In the genomic region with DNA sequence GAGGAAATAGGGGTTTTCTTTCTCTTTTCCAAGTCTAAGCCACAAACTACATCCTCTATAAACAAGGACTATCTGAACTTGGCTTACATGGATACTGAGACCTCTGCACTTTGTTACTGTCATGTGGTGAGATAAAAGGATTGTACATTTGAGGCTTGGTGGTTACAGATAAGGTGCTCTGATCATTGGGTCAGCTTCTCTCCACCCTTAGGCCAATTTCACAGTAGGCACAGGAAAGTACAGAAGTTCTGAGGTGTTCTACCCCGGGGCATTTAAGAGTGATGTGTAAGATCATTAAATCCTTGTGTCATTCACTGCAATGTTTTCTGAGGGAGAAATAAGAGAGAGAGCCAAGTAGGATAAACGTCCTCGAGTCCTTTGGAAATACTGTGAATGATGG, we compare ENCODE assay signal across 9 mouse cellular contexts. TPM values are rescaled to one million over a fixed set of nuclear protein-coding genes. Genes with fewer than 3 reads are reported as not detected.
A peak's percentile ranks its signal among the peaks of the same experiment; 100 is the strongest.
DNase-seq lines count a peak whose midpoint lies in the region; ATAC-seq and TF ChIP-seq lines count a peak whose summit lies in the region.
"Had no signal": no experiment of that assay in that cellular context is flagged by ENCODE, and none has a peak within 500 bp of the region (broad histone marks: within the 10 kb centered on the region; RNA-seq: fewer than 3 reads in every experiment).

No protein-coding gene starts in this region.

- TF ChIP-seq RAD21 in MEL (IDR thresholded peaks at IDR 0.05; ENCODE audit: low read depth, low read length): no peak

- no peaks in the 10 kb centered on the region for H3K27me3 ChIP-seq in heart, embryonic 14.5 days (ENCODE audit: control insufficient read depth, insufficient read depth, low read length)
- no peaks in the 10 kb centered on the region for H3K27me3 ChIP-seq in MEL (ENCODE audit: control insufficient read depth in 1 of 2, insufficient read depth in 2 of 2, low read length in 2 of 2)
- H3K27me3 ChIP-seq in forebrain, postnatal 0 days (ENCODE audit: insufficient read depth, low read length): no peaks in the 10 kb centered on the region
- no peaks in the 10 kb centered on the region for H3K27me3 ChIP-seq in midbrain, embryonic 11.5 days (ENCODE audit: control insufficient read depth, insufficient read depth, low read length)

- peak overlapping the region; percentile 71 for H3K9ac ChIP-seq in heart, embryonic 14.5 days (ENCODE audit: low read length)
- H3K9ac ChIP-seq in MEL (ENCODE audit: control insufficient read depth, low read depth, low read length, poor library complexity, severe bottlenecking): peak overlapping the region; percentile 82
- no peak overlapping the region for H3K9ac ChIP-seq in forebrain, postnatal 0 days
- no peak overlapping the region for H3K9ac ChIP-seq in midbrain, embryonic 11.5 days (ENCODE audit: low read length)

- DNase-seq in heart, adult 9 months (ENCODE audit: low spot score in 2 of 2): no peak
- DNase-seq in MEL (ENCODE audit: low read depth, low spot score): peak; percentile 64
- DNase-seq in forebrain, postnatal 0 days: no peak
- peak; percentile 8 for DNase-seq in midbrain, embryonic 11.5 days (ENCODE audit: low spot score, missing footprints)
- DNase-seq in yolk sac, embryonic 10.5 days (ENCODE audit: low spot score): no peak
- no peak for DNase-seq in urinary bladder, postnatal 10 days (ENCODE audit: low spot score)
- DNase-seq in Muller cell, postnatal 12 days (ENCODE audit: inconsistent ontology term): no peak
- DNase-seq: cerebellum, postnatal 10 days had no signal

- no peak for ATAC-seq in heart, embryonic 14.5 days (ENCODE audit: insufficient number of reproducible peaks, insufficient read depth, low FRiP score, low read depth)
- ATAC-seq in forebrain, postnatal 0 days: no peak
- ATAC-seq in midbrain, embryonic 11.5 days (ENCODE audit: low FRiP score): no peak

- no peak for TF ChIP-seq CTCF in MEL (IDR thresholded peaks at IDR 0.05 in 2 of 3, conservative IDR thresholded peaks at IDR 0.05 in 1 of 3; ENCODE audit: control insufficient read depth in 1 of 3, insufficient read depth in 1 of 3, low read depth in 2 of 3, low read length in 3 of 3, poor library complexity in 1 of 3, severe bottlenecking in 1 of 3)
- TF ChIP-seq CTCF in forebrain, postnatal 0 days (IDR thresholded peaks at IDR 0.05; ENCODE audit: low read depth): no peak

- H3K27ac ChIP-seq in heart, embryonic 14.5 days (replicated peaks in 1 of 2; ENCODE audit: control insufficient read depth in 1 of 2, insufficient read depth in 1 of 2, low read depth in 2 of 2, low read length in 2 of 2): peak overlapping the region; percentile 96 to 99
- peak overlapping the region; percentile 98 for H3K27ac ChIP-seq in MEL (ENCODE audit: control insufficient read depth, low read depth, low read length)
- H3K27ac ChIP-seq in forebrain, postnatal 0 days (ENCODE audit: low read depth, low read length): no peak overlapping the region
- H3K27ac ChIP-seq in midbrain, embryonic 11.5 days (ENCODE audit: low read depth, low read length): no peak overlapping the region

- peak overlapping the region in 1 of 2 experiments; percentile 86; a peak in 2 of 4 replicates for H3K4me3 ChIP-seq in heart, embryonic 14.5 days (ENCODE audit: control insufficient read depth in 1 of 2, insufficient read depth in 1 of 2, low read depth in 1 of 2, low read length in 2 of 2)
- peak overlapping the region; percentile 58 to 73 for H3K4me3 ChIP-seq in MEL (ENCODE audit: control insufficient read depth in 1 of 2, insufficient read depth in 1 of 2, low read depth in 2 of 2, low read length in 2 of 2)
- H3K4me3 ChIP-seq in forebrain, postnatal 0 days (ENCODE audit: low read depth, low read length): no peak overlapping the region
- H3K4me3 ChIP-seq in midbrain, embryonic 11.5 days (ENCODE audit: low read depth, low read length): no peak overlapping the region

- H3K9me3 ChIP-seq in heart, embryonic 14.5 days (ENCODE audit: control insufficient read depth, low read length): no peaks in the 10 kb centered on the region
- no peaks in the 10 kb centered on the region for H3K9me3 ChIP-seq in MEL (replicated peaks; ENCODE audit: insufficient read depth, low read length)
- no peaks in the 10 kb centered on the region for H3K9me3 ChIP-seq in forebrain, postnatal 0 days (ENCODE audit: low read length)
- H3K9me3 ChIP-seq in midbrain, embryonic 11.5 days (ENCODE audit: control insufficient read depth, low read length): no peaks in the 10 kb centered on the region

- peaks cover 8 to 33% of the 10 kb centered on the region in 2 experiments for H3K4me1 ChIP-seq in heart, embryonic 14.5 days (ENCODE audit: control insufficient read depth in 2 of 2, insufficient read depth in 2 of 2, low read length in 2 of 2)
- peaks cover 18 to 46% of the 10 kb centered on the region in 2 experiments for H3K4me1 ChIP-seq in MEL (ENCODE audit: control insufficient read depth in 1 of 2, insufficient read depth in 2 of 2, low read length in 2 of 2)
- H3K4me1 ChIP-seq in forebrain, postnatal 0 days (ENCODE audit: insufficient read depth): peaks cover 13% of the 10 kb centered on the region
- peaks cover 14% of the 10 kb centered on the region for H3K4me1 ChIP-seq in midbrain, embryonic 11.5 days (ENCODE audit: control insufficient read depth, insufficient read depth, low read length)

- no peak for TF ChIP-seq POLR2A in MEL (IDR thresholded peaks at IDR 0.05; ENCODE audit: control insufficient read depth in 1 of 2, insufficient read depth in 1 of 2, low read depth in 1 of 2, low read length in 2 of 2, poor library complexity in 1 of 2)

- TF ChIP-seq EP300 in MEL (IDR thresholded peaks at IDR 0.05; ENCODE audit: low read depth in 1 of 2, low read length in 2 of 2): peak; percentile 77 to 83

- H3K79me2 ChIP-seq in MEL (ENCODE audit: control insufficient read depth, insufficient read depth, low read length, poor library complexity): peaks cover 38% of the 10 kb centered on the region

- peak overlapping the region; percentile 78 for H3K4me2 ChIP-seq in heart, embryonic 14.5 days (ENCODE audit: low read length)
- peak overlapping the region; percentile 62; the same call in 1 of the 2 replicates for H3K4me2 ChIP-seq in forebrain, postnatal 0 days (ENCODE audit: low read depth)
- peak overlapping the region; percentile 91; the same call in 1 of the 2 replicates for H3K4me2 ChIP-seq in midbrain, embryonic 11.5 days

- WGBS in heart, embryonic 14.5 days: 72% methylated on average over 3 of the region's 3 CpGs
- 85% methylated on average over 3 of the region's 3 CpGs for WGBS in forebrain, postnatal 0 days
- WGBS in midbrain, embryonic 11.5 days: 90% methylated on average over 3 of the region's 3 CpGs

- H3K36me3 ChIP-seq in heart, embryonic 14.5 days (ENCODE audit: control insufficient read depth, insufficient read depth, low read length): peaks cover 10% of the 10 kb centered on the region; the same call in 1 of the 2 replicates
- peaks cover 4 to 57% of the 10 kb centered on the region in 2 experiments; a peak in 3 of 4 replicates for H3K36me3 ChIP-seq in MEL (ENCODE audit: control insufficient read depth in 1 of 2, insufficient read depth in 2 of 2, low read length in 2 of 2)
- H3K36me3 ChIP-seq in forebrain, postnatal 0 days (ENCODE audit: insufficient read depth): no peaks in the 10 kb centered on the region
- no peaks in the 10 kb centered on the region for H3K36me3 ChIP-seq in midbrain, embryonic 11.5 days (ENCODE audit: control insufficient read depth, insufficient read depth, low read length)

RNA-seq across cellular contexts. Expression of a gene that starts 0.9 kb away (rescaled TPM):
- 493 and 524 TPM in 2 replicates for polyA plus RNA-seq in heart, embryonic 14.5 days (2014; fragmentation: Nextera tagmentation; extraction: Ambion mirVana)
- total RNA-seq in MEL (2012; rRNA removed): 161 and 187 TPM in 2 replicates
- 100 to 1,000 TPM; 133 to 256 TPM for polyA plus RNA-seq in MEL (2012; ENCODE audit: insufficient read depth in 1 of 2, insufficient read length in 2 of 2, low read depth in 1 of 2, low replicate concordance in 2 of 2, missing spikeins in 1 of 2)
- total RNA-seq in forebrain, postnatal 0 days (2014; rRNA removed): 205 and 250 TPM in 2 replicates
- polyA plus RNA-seq in forebrain, postnatal 0 days (2015; fragmentation: Nextera tagmentation; extraction: Ambion mirVana): 203 and 255 TPM in 2 replicates
- polyA plus RNA-seq in midbrain, embryonic 11.5 days (2014; fragmentation: Nextera tagmentation; extraction: Ambion mirVana): 236 and 248 TPM in 2 replicates

RNA-seq across cellular contexts. Expression of a gene that starts 14.3 kb away (rescaled TPM):
- 213 and 243 TPM in 2 replicates for polyA plus RNA-seq in heart, embryonic 14.5 days (2014; fragmentation: Nextera tagmentation; extraction: Ambion mirVana)
- 92.4 and 98.1 TPM in 2 replicates for total RNA-seq in MEL (2012; rRNA removed)
- 100 to 1,000 TPM in 1 of 2 experiments, not detected in 1; 107 TPM for polyA plus RNA-seq in MEL (2012; ENCODE audit: insufficient read depth in 1 of 2, insufficient read length in 2 of 2, low read depth in 1 of 2, low replicate concordance in 2 of 2, missing spikeins in 1 of 2)
- total RNA-seq in forebrain, postnatal 0 days (2014; rRNA removed): 50.1 and 57.5 TPM in 2 replicates
- polyA plus RNA-seq in forebrain, postnatal 0 days (2015; fragmentation: Nextera tagmentation; extraction: Ambion mirVana): 179 and 205 TPM in 2 replicates
- 222 and 239 TPM in 2 replicates for polyA plus RNA-seq in midbrain, embryonic 11.5 days (2014; fragmentation: Nextera tagmentation; extraction: Ambion mirVana)

RNA-seq across cellular contexts. Expression of a gene that starts 32.2 kb away (rescaled TPM):
- polyA plus RNA-seq in heart, embryonic 14.5 days (2014; fragmentation: Nextera tagmentation; extraction: Ambion mirVana): 23.5 TPM in 2 replicates
- total RNA-seq in MEL (2012; rRNA removed): 6.8 and 7.7 TPM in 2 replicates
- polyA plus RNA-seq in MEL (2012; ENCODE audit: insufficient read depth in 1 of 2, insufficient read length in 2 of 2, low read depth in 1 of 2, low replicate concordance in 2 of 2, missing spikeins in 1 of 2): 10 to 100 TPM in 1 of 2 experiments, not detected in 1; 14.1 TPM
- 34.0 and 41.6 TPM in 2 replicates for total RNA-seq in forebrain, postnatal 0 days (2014; rRNA removed)
- polyA plus RNA-seq in forebrain, postnatal 0 days (2015; fragmentation: Nextera tagmentation; extraction: Ambion mirVana): 48.2 and 50.0 TPM in 2 replicates
- polyA plus RNA-seq in midbrain, embryonic 11.5 days (2014; fragmentation: Nextera tagmentation; extraction: Ambion mirVana): 23.1 and 23.4 TPM in 2 replicates

RNA-seq across cellular contexts. Expression of a gene that starts 33.5 kb away (rescaled TPM):
- polyA plus RNA-seq in heart, embryonic 14.5 days (2014; fragmentation: Nextera tagmentation; extraction: Ambion mirVana): 28.8 and 29.6 TPM in 2 replicates
- total RNA-seq in MEL (2012; rRNA removed): 6.8 and 7.9 TPM in 2 replicates
- polyA plus RNA-seq in MEL (2012; ENCODE audit: insufficient read depth in 1 of 2, insufficient read length in 2 of 2, low read depth in 1 of 2, low replicate concordance in 2 of 2, missing spikeins in 1 of 2): 10 to 100 TPM in 1 of 2 experiments, not detected in 1; 28.6 TPM
- total RNA-seq in forebrain, postnatal 0 days (2014; rRNA removed): 14.9 and 20.0 TPM in 2 replicates
- polyA plus RNA-seq in forebrain, postnatal 0 days (2015; fragmentation: Nextera tagmentation; extraction: Ambion mirVana): 9.6 and 11.9 TPM in 2 replicates
- polyA plus RNA-seq in midbrain, embryonic 11.5 days (2014; fragmentation: Nextera tagmentation; extraction: Ambion mirVana): 37.2 and 37.5 TPM in 2 replicates

RNA-seq across cellular contexts. Expression of a gene that starts 38.0 kb away (rescaled TPM):
- polyA plus RNA-seq in heart, embryonic 14.5 days (2014; fragmentation: Nextera tagmentation; extraction: Ambion mirVana): 3.3 and 4.3 TPM in 2 replicates
- total RNA-seq in MEL (2012; rRNA removed): 0.12 and 0.20 TPM in 2 replicates
- polyA plus RNA-seq in MEL (2012; ENCODE audit: insufficient read depth in 1 of 2, insufficient read length in 2 of 2, low read depth in 1 of 2, low replicate concordance in 2 of 2, missing spikeins in 1 of 2): under 1 TPM in 1 of 2 experiments, not detected in 1; 0.29 TPM
- total RNA-seq in forebrain, postnatal 0 days (2014; rRNA removed): 0.31 TPM in 1 of 2 replicates, not detected in the other
- not detected in 2 replicates for polyA plus RNA-seq in forebrain, postnatal 0 days (2015; fragmentation: Nextera tagmentation; extraction: Ambion mirVana)
- not detected in 2 replicates for polyA plus RNA-seq in midbrain, embryonic 11.5 days (2014; fragmentation: Nextera tagmentation; extraction: Ambion mirVana)

Comparison
In these comparisons a context has a peak if more than half of its experiments do, and no peak if none do; other contexts are left out.
1. H3K27ac ChIP-seq: peak in heart, embryonic 14.5 days (2 of 2) and MEL (single experiment); none in forebrain, postnatal 0 days (single experiment) and midbrain, embryonic 11.5 days (single experiment).
2. H3K4me3 ChIP-seq: peak in MEL (2 of 2); none in forebrain, postnatal 0 days (single experiment) and midbrain, embryonic 11.5 days (single experiment).
3. H3K9ac ChIP-seq: peak in heart, embryonic 14.5 days (single experiment) and MEL (single experiment); none in forebrain, postnatal 0 days (single experiment) and midbrain, embryonic 11.5 days (single experiment).
4. DNase-seq: peak in MEL (single experiment) and midbrain, embryonic 11.5 days (single experiment); none in heart, adult 9 months (0 of 2), forebrain, postnatal 0 days (single experiment), yolk sac, embryonic 10.5 days (single experiment), urinary bladder, postnatal 10 days (single experiment) and Muller cell, postnatal 12 days (single experiment).
5. Peak in every context shown above with its lines, with median percentiles within 50 percentile points of each other: H3K4me2 ChIP-seq.